Mouse (Mus musculus): ENCODE results near the gene Gtpbp1. TPM values are rescaled to one million over a fixed set of nuclear protein-coding genes. Genes with fewer than 3 reads are reported as not detected.
A peak's percentile ranks its signal among the peaks of the same experiment; 100 is the strongest.

Gtpbp1 gene
- 15.3 and 15.4 TPM in 2 replicates for polyA plus RNA-seq (2012; ENCODE audit: insufficient read depth, insufficient read length, missing spikeins)

GRCm38 (mm10) chr15:79690426-79691022, at the start of gene Gtpbp1:
Gtpbp1 (plus strand) TSS chr15:79690845.
- Histone ChIP-seq H3K4me1 (ENCODE audit: control insufficient read depth, insufficient read depth, insufficient read length, low read length) (peaks cover 16% of the 10 kb centered on the region), H3K27ac (replicated peaks; ENCODE audit: low read depth, low read length) (no peak within 1 kb of the TSS), H3K4me3 (ENCODE audit: insufficient read depth, low read depth, low read length) (peak within 1 kb of the TSS; percentile 73)

- no peak overlapping the region for H3K4me3 ChIP-seq (ENCODE audit: insufficient read depth, low read depth, low read length)
- H3K4me1 ChIP-seq (ENCODE audit: control insufficient read depth, insufficient read depth, insufficient read length, low read length) = no peaks in the 10 kb centered on the region
- H3K27ac ChIP-seq (replicated peaks; ENCODE audit: low read depth, low read length) = no peak overlapping the region
Observed at GRCm38 (mm10) chr15:79641135-79641817, 49.4 kb upstream of the Gtpbp1 start.

- Histone ChIP-seq H3K4me3 (ENCODE audit: insufficient read depth, low read depth, low read length) (no peak overlapping the region), H3K4me1 (ENCODE audit: control insufficient read depth, insufficient read depth, insufficient read length, low read length) (no peaks in the 10 kb centered on the region), H3K27ac (replicated peaks; ENCODE audit: low read depth, low read length) (no peak overlapping the region)
Observed at GRCm38 (mm10) chr15:79645483-79645882, 45.2 kb upstream of the Gtpbp1 start.

- no peak overlapping the region for H3K4me3 ChIP-seq (ENCODE audit: insufficient read depth, low read depth, low read length)
- H3K27ac ChIP-seq (replicated peaks; ENCODE audit: low read depth, low read length) = no peak overlapping the region
- H3K4me1 ChIP-seq (ENCODE audit: control insufficient read depth, insufficient read depth, insufficient read length, low read length) = no peaks in the 10 kb centered on the region
Observed at GRCm38 (mm10) chr15:79648130-79648529, 42.5 kb upstream of the Gtpbp1 start.

- no peaks in the 10 kb centered on the region for H3K4me1 ChIP-seq (ENCODE audit: control insufficient read depth, insufficient read depth, insufficient read length, low read length)
- H3K27ac ChIP-seq (replicated peaks; ENCODE audit: low read depth, low read length) = no peak overlapping the region
- H3K4me3 ChIP-seq (ENCODE audit: insufficient read depth, low read depth, low read length) = no peak overlapping the region
Observed at GRCm38 (mm10) chr15:79650569-79650968, 40.1 kb upstream of the Gtpbp1 start.

GRCm38 (mm10) chr15:79651481-79651880, 39.2 kb upstream of the Gtpbp1 start:
- Histone ChIP-seq H3K27ac (replicated peaks; ENCODE audit: low read depth, low read length) (no peak overlapping the region), H3K4me3 (ENCODE audit: insufficient read depth, low read depth, low read length) (no peak overlapping the region), H3K4me1 (ENCODE audit: control insufficient read depth, insufficient read depth, insufficient read length, low read length) (no peaks in the 10 kb centered on the region)

GRCm38 (mm10) chr15:79656451-79656850, 34.2 kb upstream of the Gtpbp1 start:
- H3K27ac ChIP-seq (replicated peaks; ENCODE audit: low read depth, low read length) = no peak overlapping the region
- H3K4me1 ChIP-seq (ENCODE audit: control insufficient read depth, insufficient read depth, insufficient read length, low read length) = no peaks in the 10 kb centered on the region

GRCm38 (mm10) chr15:79657837-79658530, 32.7 kb upstream of the Gtpbp1 start:
- Histone ChIP-seq H3K4me1 (ENCODE audit: control insufficient read depth, insufficient read depth, insufficient read length, low read length) (no peaks in the 10 kb centered on the region), H3K4me3 (ENCODE audit: insufficient read depth, low read depth, low read length) (peak overlapping the region; percentile 71), H3K27ac (replicated peaks; ENCODE audit: low read depth, low read length) (peak overlapping the region; percentile 98)

More at GRCm38 (mm10) chr15:79656451-79656850, 34.2 kb upstream of the Gtpbp1 start:
- H3K4me3 ChIP-seq (ENCODE audit: insufficient read depth, low read depth, low read length) = no peak overlapping the region

GRCm38 (mm10) chr15:79658531-79659375, 31.9 kb upstream of the Gtpbp1 start, which contains the start of the genes Fam227a and Cby1:
Fam227a (minus strand) TSS chr15:79658956.
Cby1 (plus strand) TSS chr15:79659199.
- Histone ChIP-seq H3K4me3 (ENCODE audit: insufficient read depth, low read depth, low read length) (peak within 1 kb of the TSS; percentile 71), H3K27ac (replicated peaks; ENCODE audit: low read depth, low read length) (peak within 1 kb of the TSS; percentile 98), H3K4me1 (ENCODE audit: control insufficient read depth, insufficient read depth, insufficient read length, low read length) (no peaks in the 10 kb centered on the region)

- no peak overlapping the region for H3K4me3 ChIP-seq (ENCODE audit: insufficient read depth, low read depth, low read length)
- H3K27ac ChIP-seq (replicated peaks; ENCODE audit: low read depth, low read length) = no peak overlapping the region
- no peaks in the 10 kb centered on the region for H3K4me1 ChIP-seq (ENCODE audit: control insufficient read depth, insufficient read depth, insufficient read length, low read length)
Observed at GRCm38 (mm10) chr15:79661852-79662251, 28.8 kb upstream of the Gtpbp1 start.

- Histone ChIP-seq H3K4me1 (ENCODE audit: control insufficient read depth, insufficient read depth, insufficient read length, low read length) (no peaks in the 10 kb centered on the region), H3K4me3 (ENCODE audit: insufficient read depth, low read depth, low read length) (no peak overlapping the region), H3K27ac (replicated peaks; ENCODE audit: low read depth, low read length) (no peak overlapping the region)
Observed at GRCm38 (mm10) chr15:79664666-79665065, 26.0 kb upstream of the Gtpbp1 start.

- 0 out of 2 replicates have a peak, but pooled peaks cover 5% of the 10 kb centered on the region for H3K4me1 ChIP-seq (ENCODE audit: control insufficient read depth, insufficient read depth, insufficient read length, low read length)
- no peak overlapping the region for H3K4me3 ChIP-seq (ENCODE audit: insufficient read depth, low read depth, low read length)
- no peak overlapping the region for H3K27ac ChIP-seq (replicated peaks; ENCODE audit: low read depth, low read length)
Observed at GRCm38 (mm10) chr15:79669195-79669594, 21.4 kb upstream of the Gtpbp1 start.

- H3K27ac ChIP-seq (replicated peaks; ENCODE audit: low read depth, low read length) = peak within 1 kb of the TSS; percentile 49
- H3K4me3 ChIP-seq (ENCODE audit: insufficient read depth, low read depth, low read length) = peak within 1 kb of the TSS; percentile 78
- H3K4me1 ChIP-seq (ENCODE audit: control insufficient read depth, insufficient read depth, insufficient read length, low read length) = 0 out of 2 replicates have a peak, but pooled peaks cover 5% of the 10 kb centered on the region
Observed at GRCm38 (mm10) chr15:79670249-79670971, 20.2 kb upstream of the Gtpbp1 start, which contains the start of gene Tomm22. Tomm22 (plus strand) TSS chr15:79670861.

GRCm38 (mm10) chr15:79670972-79671299, 19.7 kb upstream of the Gtpbp1 start:
- Histone ChIP-seq H3K4me1 (ENCODE audit: control insufficient read depth, insufficient read depth, insufficient read length, low read length) (0 out of 2 replicates have a peak, but pooled peaks cover 5% of the 10 kb centered on the region), H3K4me3 (ENCODE audit: insufficient read depth, low read depth, low read length) (peak overlapping the region; percentile 78), H3K27ac (replicated peaks; ENCODE audit: low read depth, low read length) (peak overlapping the region; percentile 49)

Measured in brown adipose tissue, adult 24 weeks (tissue).